Mouse (Mus musculus) heart, postnatal 10 days (tissue): ENCODE measurements around the gene Olfr618. TPM values are rescaled to one million over a fixed set of nuclear protein-coding genes. Genes with fewer than 3 reads are reported as not detected.
"Not testable (repeated sequence)": the region's sequence is repeated elsewhere in the genome, so short reads cannot be mapped to it uniquely, and the experiment has no call there.

Source experiments
- DNase-seq, 2 experiments: peaks; one replicate each; pipeline ENCODE4 v3.0.0; 2021
- intact Hi-C: fragments of 180-260 bp; cut with DNase I; formaldehyde crosslinking; loops from one replicate; pipeline ENCODE4 v1.15.1; 2025
- microRNA-seq, 2 experiments: library from miRNA; unstranded; fragments of <30 nt; microRNA quantifications; one replicate each; pipeline ENCODE4 v1.2.0; 2022
- total RNA-seq, 2 experiments: library from RNA; stranded (reverse); gene quantifications; 2 replicates each; pipeline ENCODE4 v1.2.3; 2021

Gene Olfr618
- not detected for total RNA-seq

- intact Hi-C loops: no loop called here
- DNase-seq: no peak
Observed at GRCm38 (mm10) chr7:103589803-103590202, at the start of gene Olfr618. Gene Olfr618 (plus strand): TSS chr7:103590103.

- DNase-seq, intact Hi-C loops: not testable (repeated sequence)
Observed at GRCm38 (mm10) chr7:103542617-103543016, 47.3 kb upstream of the Olfr618 start, which contains the start of gene Olfr612. Gene Olfr612 (minus strand): TSS chr7:103542717.

GRCm38 (mm10) chr7:103547774-103548173, 42.1 kb upstream of the Olfr618 start, which contains the start of gene Olfr613:
Gene Olfr613 (plus strand): TSS chr7:103548074.
- intact Hi-C loops: no loop called here
- no peak for DNase-seq

- intact Hi-C loops: no loop called here
- no peak for DNase-seq
Observed at GRCm38 (mm10) chr7:103555779-103556178, 34.1 kb upstream of the Olfr618 start, which contains the start of gene Olfr615. Gene Olfr615 (plus strand): TSS chr7:103556079.

GRCm38 (mm10) chr7:103569043-103569442, 20.9 kb upstream of the Olfr618 start, which contains the start of gene Olfr616:
Gene Olfr616 (minus strand): TSS chr7:103569143.
- no peak for DNase-seq
- intact Hi-C loops: loop anchor here (10.0 kb wide), 1 partner anchor 74 kb away; the partner anchor contains the start of gene Olfr609

GRCm38 (mm10) chr7:103572761-103573160, 17.1 kb upstream of the Olfr618 start, which contains the start of gene Olfr617:
Gene Olfr617 (plus strand): TSS chr7:103573061.
- DNase-seq: no peak
- intact Hi-C loops: no loop called here

GRCm38 (mm10) chr7:103600275-103600674, 10.4 kb downstream of the Olfr618 start, which contains the start of gene Olfr619:
Gene Olfr619 (plus strand): TSS chr7:103600575.
- no peak for DNase-seq
- intact Hi-C loops: no loop called here

GRCm38 (mm10) chr7:103607425-103607824, 17.5 kb downstream of the Olfr618 start:
- intact Hi-C loops: no loop called here
- DNase-seq: no peak

- intact Hi-C loops: no loop called here
- no peak for DNase-seq
Observed at GRCm38 (mm10) chr7:103612434-103612833, 22.5 kb downstream of the Olfr618 start, which contains the start of gene Olfr620. Gene Olfr620 (minus strand): TSS chr7:103612534.

GRCm38 (mm10) chr7:103636795-103637194, 46.9 kb downstream of the Olfr618 start:
- intact Hi-C loops: no loop called here

GRCm38 (mm10) chr7:103642602-103643001, 52.7 kb downstream of the Olfr618 start, which contains the start of gene Olfr622:
Gene Olfr622 (minus strand): TSS chr7:103642702.
- intact Hi-C loops: no loop called here
- DNase-seq: no peak

More at GRCm38 (mm10) chr7:103636795-103637194, 46.9 kb downstream of the Olfr618 start:
- DNase-seq: no peak

GRCm38 (mm10) chr7:103644070-103644469, 54.2 kb downstream of the Olfr618 start:
- intact Hi-C loops: no loop called here
- no peak for DNase-seq

Small RNA genes within 50 kb of the gene (microRNA-seq; reads per million reads assigned to microRNA genes)
- 0 reads per million in 2 experiments for gene Gm26506

Other genes starting within 250 kb of the Olfr618 start
- not detected for gene Olfr600, start 240.4 kb upstream of the Olfr618 start, total RNA-seq
- not detected for gene Olfr601, start 227.4 kb upstream of the Olfr618 start, total RNA-seq
- not detected for gene Olfr603, start 203.9 kb upstream of the Olfr618 start, total RNA-seq
- gene Usp17lc, start 175.0 kb upstream of the Olfr618 start, total RNA-seq: not detected
- not detected for gene Olfr605, start 144.7 kb upstream of the Olfr618 start, total RNA-seq
- gene Olfr606, start 141.1 kb upstream of the Olfr618 start, total RNA-seq: not detected
- not detected for gene Olfr607, start 126.0 kb upstream of the Olfr618 start, total RNA-seq
- gene Olfr608, start 120.2 kb upstream of the Olfr618 start, total RNA-seq: under 1 TPM; 0.17 to 0.62 TPM
- not detected for gene Olfr609, start 92.0 kb upstream of the Olfr618 start, total RNA-seq
- not detected for gene Olfr610, start 78.0 kb upstream of the Olfr618 start, total RNA-seq
- gene Olfr611, start 69.3 kb upstream of the Olfr618 start, total RNA-seq: not detected
- gene Olfr612, start 47.4 kb upstream of the Olfr618 start, total RNA-seq: not detected
- not detected for gene Olfr613, start 42.0 kb upstream of the Olfr618 start, total RNA-seq
- gene Olfr615, start 34.0 kb upstream of the Olfr618 start, total RNA-seq: not detected
- gene Olfr616, start 21.0 kb upstream of the Olfr618 start, total RNA-seq: not detected
- not detected for gene Olfr617, start 17.0 kb upstream of the Olfr618 start, total RNA-seq
- not detected for gene Olfr619, start 10.5 kb downstream of the Olfr618 start, total RNA-seq
- not detected for gene Olfr620, start 22.4 kb downstream of the Olfr618 start, total RNA-seq
- not detected for gene Olfr622, start 52.6 kb downstream of the Olfr618 start, total RNA-seq
- gene Olfr623, start 73.6 kb downstream of the Olfr618 start, total RNA-seq: not detected
- not detected for gene Olfr624, start 81.1 kb downstream of the Olfr618 start, total RNA-seq
- gene Olfr625-ps1, start 92.6 kb downstream of the Olfr618 start, total RNA-seq: not detected
- gene Olfr243, start 124.6 kb downstream of the Olfr618 start, total RNA-seq: not detected
- not detected for gene Olfr628, start 140.3 kb downstream of the Olfr618 start, total RNA-seq
- not detected for gene Olfr629, start 154.8 kb downstream of the Olfr618 start, total RNA-seq
- gene Olfr630, start 167.2 kb downstream of the Olfr618 start, total RNA-seq: not detected
- gene Olfr69, start 181.5 kb downstream of the Olfr618 start, total RNA-seq: not detected
- gene Olfr68, start 189.6 kb downstream of the Olfr618 start, total RNA-seq: not detected
- not detected for gene Olfr67, start 201.7 kb downstream of the Olfr618 start, total RNA-seq
- 1,000 to 10,000 TPM in 1 of 2 experiments, 100 to 1,000 TPM in 1; 560 to 1,219 TPM for gene Hbb-bt, start 223.9 kb downstream of the Olfr618 start, total RNA-seq
- gene Hbb-bs, start 238.0 kb downstream of the Olfr618 start, total RNA-seq: 1,000 to 10,000 TPM; 4,406 to 9,811 TPM